Mouse (Mus musculus): ENCODE measurements around the gene Slc44a3.

Slc44a3 gene

DNA sequence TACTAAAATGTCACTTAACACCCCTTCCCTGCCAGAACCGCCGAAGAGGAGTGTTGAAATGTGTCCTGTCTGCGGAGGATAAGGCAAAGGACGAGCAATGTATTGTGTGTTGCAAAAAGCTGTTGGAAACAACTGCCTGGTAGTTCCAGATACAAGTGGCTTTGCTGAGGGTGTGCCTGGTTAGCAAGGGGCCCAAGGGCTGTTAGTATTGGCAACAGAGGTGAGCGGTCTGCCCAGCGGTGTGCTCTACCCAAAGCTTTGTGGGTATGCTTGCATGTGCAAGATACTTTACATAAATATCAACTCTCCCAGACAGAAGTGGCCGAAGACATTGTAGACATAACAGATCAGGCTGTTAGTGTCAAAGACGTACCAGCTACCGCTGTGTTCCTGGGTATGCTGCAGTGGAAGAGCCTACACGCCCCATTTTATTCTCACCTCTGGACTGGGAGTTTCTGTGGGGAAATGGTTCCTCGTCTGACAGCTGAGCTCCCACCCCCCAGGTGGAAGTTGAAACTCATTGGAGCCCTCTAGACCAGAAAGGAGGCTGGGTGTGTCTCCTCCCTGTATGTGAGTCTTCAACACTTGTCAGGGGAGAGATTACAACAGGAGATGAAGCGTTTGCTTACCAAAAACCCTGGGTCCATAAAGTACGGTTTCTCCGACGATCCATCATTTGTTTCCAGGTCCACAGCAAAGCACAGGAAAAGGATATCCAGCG is 71.6 kb downstream of the Slc44a3 start:
- DNase-seq (ENCODE audit: low spot score in 2 of 2): no peak

- DNase-seq (ENCODE audit: low spot score in 2 of 2): no peak
Measured at GRCm38 (mm10) chr3:121458545-121459492, 73.4 kb downstream of the Slc44a3 start.

DNA sequence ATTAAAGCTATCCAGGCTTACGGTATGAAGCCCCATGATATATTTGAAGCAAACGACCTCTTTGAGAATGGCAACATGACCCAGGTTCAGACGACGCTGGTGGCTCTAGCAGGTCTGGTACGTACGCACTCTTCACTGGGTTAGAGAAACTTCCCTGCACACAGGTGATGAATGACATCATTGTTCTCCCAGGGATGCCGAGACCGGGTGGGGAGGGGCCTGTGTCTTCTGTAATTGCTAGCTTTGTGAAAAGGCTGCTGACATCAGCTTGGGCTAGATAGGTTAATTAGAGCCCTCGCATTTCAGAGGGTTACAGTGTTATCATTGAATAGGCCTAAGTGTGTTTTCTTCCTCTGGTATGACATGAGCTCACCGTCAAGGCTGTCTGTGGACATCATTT is 80.8 kb downstream of the Slc44a3 start:
- no peak for DNase-seq (ENCODE audit: low spot score in 2 of 2)

GRCm38 (mm10) chr3:121449527-121449926 is 82.7 kb downstream of the Slc44a3 start:
- DNase-seq (ENCODE audit: low spot score in 2 of 2): no peak

DNA sequence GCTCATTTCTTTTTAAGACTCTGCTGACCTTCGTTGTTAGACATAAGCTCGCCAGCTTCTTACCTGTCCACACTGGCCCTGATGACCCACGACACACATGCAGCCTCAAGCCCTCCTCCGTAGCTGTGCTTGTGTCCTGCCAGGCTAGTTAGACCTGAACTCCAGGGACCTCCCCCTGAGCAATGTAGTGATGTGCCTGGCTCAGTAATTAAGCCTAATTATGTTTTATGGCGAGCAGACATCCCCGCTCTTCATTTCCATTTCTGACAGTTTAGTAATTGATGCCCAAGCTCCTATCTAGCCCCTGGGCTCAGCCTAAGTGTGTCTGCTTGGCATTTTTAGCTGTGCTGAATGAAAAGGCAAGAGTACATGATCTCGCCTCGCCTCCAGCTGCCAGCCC is 83.6 kb downstream of the Slc44a3 start:
- no peak for DNase-seq (ENCODE audit: low spot score in 2 of 2)

GRCm38 (mm10) chr3:121448029-121448468 is 84.2 kb downstream of the Slc44a3 start:
- DNase-seq (ENCODE audit: low spot score in 2 of 2): no peak

- no peak for DNase-seq (ENCODE audit: low spot score in 2 of 2)
Measured at GRCm38 (mm10) chr3:121446454-121446853, 85.8 kb downstream of the Slc44a3 start.

GRCm38 (mm10) chr3:121444414-121444813 is 87.8 kb downstream of the Slc44a3 start:
- DNase-seq (ENCODE audit: low spot score in 2 of 2): no peak

GRCm38 (mm10) chr3:121443861-121444271 is 88.3 kb downstream of the Slc44a3 start:
- no peak for DNase-seq (ENCODE audit: low spot score in 2 of 2)

DNA sequence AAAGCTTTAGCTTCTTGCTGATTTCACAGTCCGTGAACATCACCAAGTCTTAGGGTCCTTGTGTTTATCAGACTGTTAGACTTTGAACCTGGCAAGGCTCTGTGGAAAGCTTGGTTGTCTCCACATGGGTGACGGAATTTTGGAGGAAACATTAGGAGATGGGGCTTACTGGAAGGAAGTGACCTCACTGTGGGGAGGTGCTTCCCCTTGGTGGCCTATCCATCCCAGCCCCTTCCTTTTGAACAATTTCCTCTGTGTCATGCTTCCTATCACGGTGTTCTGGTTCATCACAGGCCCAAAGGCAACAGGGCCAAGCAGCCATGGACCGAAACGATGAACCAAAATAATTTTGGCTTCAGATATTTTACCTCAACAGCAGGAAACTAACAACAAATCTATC is 89.9 kb downstream of the Slc44a3 start:
- DNase-seq (ENCODE audit: low spot score in 2 of 2): no peak

DNA sequence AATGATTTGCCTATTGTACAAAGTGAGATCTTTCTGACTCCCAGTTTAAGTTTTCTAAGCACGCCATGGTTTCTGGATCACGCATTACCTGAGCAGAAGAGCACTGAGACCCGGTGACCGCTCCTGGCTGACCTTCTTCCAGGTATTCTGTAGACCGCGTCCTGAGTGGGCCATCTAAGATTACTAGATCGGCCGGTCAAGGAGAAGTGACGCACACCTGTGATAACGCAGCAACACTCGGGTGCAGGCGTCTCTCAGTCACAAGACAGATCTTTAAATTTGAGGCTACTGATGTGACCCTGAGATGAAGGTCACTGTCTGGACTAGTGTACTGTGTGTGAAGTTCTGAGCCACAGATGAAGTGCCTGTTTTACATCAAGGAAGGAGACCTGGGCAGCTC is 90.7 kb downstream of the Slc44a3 start:
- DNase-seq (ENCODE audit: low spot score in 2 of 2): no peak

- DNase-seq (ENCODE audit: low spot score in 2 of 2): no peak
Measured at GRCm38 (mm10) chr3:121439623-121440161, 92.5 kb downstream of the Slc44a3 start.

DNA sequence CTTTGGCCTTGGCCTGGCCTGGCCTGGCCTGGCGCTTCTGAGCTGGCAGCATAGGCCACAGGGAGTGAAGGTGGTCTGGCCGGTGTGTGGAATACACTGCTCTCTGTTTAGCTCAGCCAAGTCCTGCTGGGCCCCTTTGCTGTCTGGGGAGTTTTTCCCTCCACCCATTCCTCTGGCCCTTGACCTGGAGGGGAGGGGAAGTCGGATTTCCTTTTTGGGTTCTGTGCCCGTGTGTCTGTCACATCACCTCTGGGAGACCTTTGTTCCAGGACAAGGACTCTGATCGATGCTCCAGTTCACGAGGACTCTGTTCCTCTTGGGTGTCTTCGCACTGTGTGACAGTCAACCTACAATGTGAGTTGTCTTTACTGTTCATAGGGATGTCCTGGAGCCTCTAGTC is 94.2 kb downstream of the Slc44a3 start:
- DNase-seq (ENCODE audit: low spot score in 2 of 2): no peak

- no peak for DNase-seq (ENCODE audit: low spot score in 2 of 2)
Measured at GRCm38 (mm10) chr3:121437070-121437469, 95.1 kb downstream of the Slc44a3 start.

- no peak for DNase-seq (ENCODE audit: low spot score in 2 of 2)
Measured at GRCm38 (mm10) chr3:121435296-121435695, 96.9 kb downstream of the Slc44a3 start.

GRCm38 (mm10) chr3:121433968-121434533 is 98.2 kb downstream of the Slc44a3 start:
- no peak for DNase-seq (ENCODE audit: low spot score in 2 of 2)

DNA sequence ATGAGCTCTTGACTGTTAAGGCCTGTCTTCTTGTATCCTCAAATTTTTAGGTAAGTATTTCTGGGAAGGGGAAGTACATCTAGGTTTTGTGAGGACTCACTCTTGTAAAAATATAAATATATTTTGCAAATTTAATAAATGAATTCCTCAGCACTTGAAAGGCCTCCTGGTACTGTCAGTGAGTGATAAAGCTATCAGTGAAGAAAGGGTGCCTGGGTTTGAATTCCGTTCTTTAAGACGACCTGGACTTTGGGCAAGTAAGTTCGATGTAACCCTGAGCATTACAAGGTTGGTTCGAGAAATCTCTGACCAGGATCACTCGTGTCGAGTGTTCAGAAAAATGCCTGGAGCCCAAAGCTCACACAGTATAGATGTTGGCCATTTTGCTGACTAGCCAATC is 98.8 kb downstream of the Slc44a3 start:
- DNase-seq (ENCODE audit: low spot score in 2 of 2): no peak

DNA sequence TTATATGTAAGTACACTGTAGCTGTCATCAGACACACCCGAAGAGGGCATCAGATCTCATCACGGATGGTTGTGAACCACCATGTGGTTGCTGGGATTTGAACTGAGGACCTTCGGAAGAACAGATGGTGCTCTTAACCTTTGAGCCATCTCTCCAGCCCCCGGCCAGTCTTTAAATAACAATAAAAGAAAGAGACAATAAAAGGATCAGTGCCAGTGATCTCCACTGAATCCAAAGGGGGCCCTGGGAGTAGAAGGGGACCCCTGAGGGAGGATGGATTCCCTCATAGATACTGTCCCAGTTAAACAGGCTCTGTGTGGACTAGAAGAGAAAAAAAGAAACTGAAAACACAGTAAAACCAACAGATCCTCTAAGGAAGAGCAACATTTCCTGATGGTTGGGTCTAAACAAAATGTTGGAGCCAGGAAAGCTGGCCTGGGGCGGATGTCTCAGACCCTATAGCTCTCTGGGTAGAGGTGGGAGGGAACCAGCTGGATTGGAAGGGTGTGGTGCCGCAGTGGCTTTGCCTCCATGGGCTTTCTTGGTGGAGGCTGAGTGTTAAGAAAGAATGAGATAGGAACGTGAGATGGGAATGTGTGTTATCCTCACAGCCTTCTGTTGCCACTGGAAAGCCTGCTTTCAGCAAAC is 101.8 kb downstream of the Slc44a3 start:
- no peak for DNase-seq (ENCODE audit: low spot score in 2 of 2)

GRCm38 (mm10) chr3:121429469-121429868 is 102.7 kb downstream of the Slc44a3 start:
- DNase-seq (ENCODE audit: low spot score in 2 of 2): no peak

- DNase-seq (ENCODE audit: low spot score in 2 of 2): no peak
Measured at GRCm38 (mm10) chr3:121428696-121429259, 103.4 kb downstream of the Slc44a3 start.

GRCm38 (mm10) chr3:121428230-121428629 is 104.0 kb downstream of the Slc44a3 start:
- DNase-seq (ENCODE audit: low spot score in 2 of 2): peak in 1 of 2 experiments; percentile 5
